Mouse (Mus musculus) gonadal fat pad, adult 2 months (tissue): ENCODE data around the gene Cidec. TPM values are rescaled to one million over a fixed set of nuclear protein-coding genes. Genes with fewer than 3 reads are reported as not detected.
A peak's percentile ranks its signal among the peaks of the same experiment; 100 is the strongest.

Experiments
- DNase-seq: peaks from one replicate; pipeline ENCODE4 v3.0.0-alpha.2; 2012; ENCODE audit warnings: low read depth
- polyA plus RNA-seq: library from polyadenylated mRNA; depleted of rRNA; stranded (reverse); fragments of >200 nt; gene quantifications from 2 replicates; pipeline ENCODE4 v1.2.3, GENCODE M21; 2012

Cidec gene
- polyA plus RNA-seq, 1 experiment = 2,693 TPM

DNA sequence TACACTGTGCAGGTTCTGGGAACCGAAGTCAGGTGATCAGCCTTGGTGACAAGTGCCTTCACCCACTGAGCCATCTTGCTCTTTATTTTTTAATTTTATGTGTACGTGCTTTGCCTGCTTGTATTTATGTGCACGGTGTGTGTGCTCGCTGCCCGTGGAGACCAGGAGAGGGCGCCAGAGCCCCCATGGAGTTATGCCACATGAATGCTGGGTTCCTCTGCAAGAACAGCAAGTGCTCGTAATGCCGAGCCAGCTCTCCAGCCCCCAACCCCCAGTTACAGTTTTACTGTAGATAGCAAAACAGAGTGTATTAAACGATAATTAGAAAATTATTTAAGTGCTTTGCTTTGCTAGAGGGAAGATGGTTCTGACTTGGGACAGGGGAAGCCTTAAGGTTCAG is 28.9 kb downstream of the Cidec start:
- DNase-seq = no peak

GRCm38 (mm10) chr6:113405483-113405882 is 30.1 kb downstream of the Cidec start:
- no peak for DNase-seq

DNA sequence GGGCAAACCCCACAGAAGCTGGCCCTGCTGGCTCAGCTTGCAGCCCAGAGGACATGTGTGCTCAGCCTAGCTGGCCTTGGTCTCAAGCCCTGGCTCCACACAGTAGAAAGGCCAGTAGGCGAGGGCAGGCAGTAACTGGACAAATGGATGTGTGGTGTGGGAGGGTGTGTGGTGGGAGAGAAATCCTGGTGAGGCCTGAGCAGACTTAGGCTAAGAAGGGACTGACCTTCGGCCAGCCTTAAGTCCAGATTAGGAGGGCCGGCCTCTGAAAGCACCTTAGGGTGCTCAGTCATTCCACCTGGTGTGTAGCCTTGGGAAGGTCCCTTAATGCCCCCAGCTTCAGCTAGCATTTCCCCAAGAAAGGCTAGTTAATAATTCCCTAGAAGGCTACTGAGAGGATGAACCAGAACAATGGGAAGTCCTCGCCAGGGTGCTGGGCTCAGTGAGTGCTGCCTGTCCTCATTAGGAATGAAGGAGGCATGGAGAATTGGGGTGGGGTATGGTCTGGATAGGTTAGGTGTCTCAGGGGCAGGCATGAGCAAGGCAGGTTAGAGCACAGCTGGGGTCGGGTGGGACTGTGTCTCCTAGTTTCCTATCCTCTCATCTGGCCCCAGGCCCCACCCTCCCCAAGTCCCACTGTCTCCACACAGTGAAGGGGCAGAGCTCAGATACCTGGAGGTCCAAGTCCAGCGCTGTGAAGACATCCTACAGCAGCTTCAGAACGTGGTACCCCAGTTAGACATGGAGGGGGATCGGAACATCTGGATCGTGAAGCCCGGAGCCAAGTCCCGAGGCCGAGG is 30.7 kb downstream of the Cidec start:
- no peak for DNase-seq

GRCm38 (mm10) chr6:113402094-113402493 is 33.5 kb downstream of the Cidec start:
- DNase-seq = no peak

DNA sequence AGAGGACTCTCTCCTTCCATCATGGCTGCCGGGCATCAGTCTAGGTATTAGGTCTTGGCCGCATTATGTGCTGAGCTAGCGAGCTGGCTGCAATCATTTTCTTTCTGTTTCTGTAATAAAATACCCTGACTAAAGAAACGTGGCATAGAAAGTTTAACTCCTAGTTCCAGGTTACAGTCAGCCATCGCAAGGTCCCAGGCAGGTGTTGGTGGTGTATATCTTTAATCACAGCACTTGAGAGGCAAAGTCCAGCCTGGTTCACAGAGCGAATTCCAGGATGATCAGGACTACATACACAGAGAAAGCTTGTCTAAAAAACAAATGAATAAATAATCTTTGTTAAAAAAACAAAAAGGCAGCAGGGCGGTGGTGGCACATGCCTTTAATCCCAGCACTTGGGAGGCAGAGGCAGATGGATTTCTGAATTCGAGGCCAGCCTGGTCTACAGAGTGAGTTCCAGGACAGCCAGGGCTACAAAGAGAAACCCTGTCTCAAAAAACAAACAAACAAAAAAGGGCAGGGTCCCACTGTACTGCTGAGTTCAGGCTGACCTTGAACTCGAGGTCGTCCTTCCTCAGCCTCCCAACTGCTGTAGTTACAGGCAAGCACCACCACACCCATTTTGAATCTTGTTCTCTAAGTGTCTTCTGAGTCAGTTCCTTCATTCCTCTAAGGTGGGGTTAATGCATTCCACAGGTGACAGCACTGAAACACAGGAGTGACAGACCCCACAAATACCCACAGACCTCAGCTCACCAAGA is 39.1 kb downstream of the Cidec start:
- DNase-seq = no peak

- no peak for DNase-seq
Observed at GRCm38 (mm10) chr6:113395501-113395900, 40.1 kb downstream of the Cidec start.

DNA sequence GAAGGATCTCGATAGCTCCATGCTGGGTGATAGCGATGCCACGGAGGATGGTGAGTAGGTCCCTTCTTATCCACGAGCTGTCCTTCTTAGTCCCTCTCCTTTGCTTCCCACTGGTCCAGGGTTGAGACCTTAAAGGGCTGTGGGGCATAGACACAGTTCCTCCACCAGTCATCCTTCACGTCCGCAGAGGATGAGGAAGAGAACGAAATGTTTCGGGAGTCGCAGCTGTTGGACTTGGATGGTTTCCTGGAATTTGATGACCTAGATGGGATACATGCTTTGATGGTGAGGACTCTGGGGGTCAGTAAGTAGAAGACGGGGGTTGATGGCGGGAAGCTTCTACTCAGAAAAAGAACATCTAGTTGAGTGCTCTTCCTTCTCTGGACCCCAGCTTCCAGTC is 40.7 kb downstream of the Cidec start:
- DNase-seq = no peak

DNA sequence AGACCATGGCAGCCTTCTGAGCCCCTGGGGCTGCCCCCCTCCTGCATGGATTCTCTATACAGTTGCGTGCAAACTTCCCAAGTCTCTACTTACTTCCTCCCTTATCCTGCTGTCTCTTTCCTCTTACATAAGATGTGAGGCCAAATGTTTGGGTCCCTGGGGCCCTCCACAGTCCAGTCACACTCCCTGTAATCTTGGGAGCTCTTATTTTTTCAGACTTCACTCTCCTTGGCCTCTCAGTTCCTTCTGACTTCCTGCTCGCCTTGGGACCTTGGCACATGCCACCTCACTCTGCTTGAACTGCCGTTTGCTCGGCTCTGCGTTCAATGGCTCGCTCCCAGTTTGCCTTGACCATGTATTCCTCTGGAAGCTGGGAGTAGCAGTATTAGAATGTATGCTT is 41.6 kb downstream of the Cidec start:
- DNase-seq = no peak

GRCm38 (mm10) chr6:113392387-113393071 is 43.0 kb downstream of the Cidec start:
- DNase-seq = no peak

DNA sequence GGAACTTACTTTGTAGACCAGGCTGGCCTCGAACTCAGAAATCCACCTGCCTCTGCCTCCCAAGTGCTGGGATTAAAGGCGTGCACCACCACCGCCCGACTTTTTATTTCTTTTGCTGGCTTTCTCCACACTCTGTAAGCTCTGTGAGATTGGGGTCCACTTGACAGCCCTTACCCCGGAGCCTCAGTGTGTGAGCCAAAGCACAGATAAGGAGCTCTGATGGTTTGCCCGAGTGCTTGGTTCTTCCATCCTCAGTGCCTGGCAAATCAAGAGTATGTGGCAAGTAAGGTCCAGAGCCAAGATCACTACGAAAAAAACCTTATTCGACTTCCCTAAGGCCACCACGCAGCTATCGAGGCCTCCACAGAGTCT is 43.6 kb downstream of the Cidec start:
- no peak for DNase-seq

DNA sequence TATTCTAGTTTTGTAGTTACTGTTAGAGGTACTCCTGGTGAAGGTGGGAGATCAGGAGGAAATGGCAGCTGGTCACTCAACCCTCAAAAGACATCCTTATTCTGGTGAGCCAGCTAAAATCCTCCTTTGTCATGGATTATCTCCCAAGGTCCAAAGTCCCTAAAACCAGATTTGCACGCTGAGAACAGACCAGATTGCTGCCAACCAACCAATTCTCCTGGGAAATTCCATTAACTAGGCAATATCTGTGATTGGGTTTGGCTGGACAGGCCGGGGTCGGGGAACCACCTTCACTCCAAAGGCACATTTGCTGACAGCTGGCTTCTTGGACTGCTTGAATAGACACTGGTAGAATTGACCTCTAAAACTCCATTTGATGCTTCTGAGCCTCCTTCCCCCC is 44.8 kb downstream of the Cidec start:
- DNase-seq = no peak

DNA sequence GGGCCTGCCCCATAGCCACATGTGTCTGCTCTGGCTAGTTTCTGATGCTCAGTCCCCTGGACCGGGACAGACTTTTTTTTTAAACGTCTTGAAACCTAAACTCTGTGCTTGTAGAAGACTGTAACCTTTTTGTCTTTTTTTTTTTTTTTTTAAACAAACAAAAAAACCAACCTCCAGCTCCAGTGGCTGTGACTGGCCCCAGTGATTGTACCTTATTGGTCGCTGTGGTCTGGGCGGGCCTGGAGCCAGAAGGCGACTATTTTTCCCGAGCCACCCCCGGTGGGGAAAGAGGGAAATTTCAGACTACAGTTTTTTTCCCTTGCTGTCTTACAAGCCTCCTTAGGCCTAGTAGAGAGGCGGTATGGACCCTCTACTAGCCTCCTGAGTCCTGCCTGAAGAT is 46.6 kb downstream of the Cidec start, which contains the start of gene Ttll3:
Ttll3 (plus strand) TSS at position 301 of the 400 bp plus-strand sequence.
- DNase-seq = no peak

DNA sequence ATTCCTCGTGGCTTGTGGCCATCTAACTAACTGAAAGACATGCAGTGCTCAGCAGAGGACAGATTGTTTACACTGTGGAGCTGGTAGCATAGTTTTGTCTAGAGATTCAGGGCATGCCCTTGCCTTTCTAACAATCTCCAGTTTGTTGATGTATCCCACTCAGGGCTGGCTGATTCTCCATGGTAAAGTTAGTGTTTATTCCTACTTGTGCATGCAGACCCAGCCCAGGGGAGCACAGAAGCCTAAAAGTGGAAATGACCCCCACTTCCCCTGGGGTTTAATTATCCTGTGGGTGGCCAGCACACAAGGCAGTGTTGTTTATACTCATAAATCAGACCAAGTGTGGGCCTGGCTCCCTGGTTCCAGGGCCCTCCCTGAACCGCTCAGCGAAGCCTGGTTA is 49.5 kb downstream of the Cidec start:
- DNase-seq = no peak

GRCm38 (mm10) chr6:113385160-113385714 is 50.3 kb downstream of the Cidec start:
- DNase-seq = no peak

GRCm38 (mm10) chr6:113384351-113384927 is 51.1 kb downstream of the Cidec start:
- DNase-seq = no peak

GRCm38 (mm10) chr6:113380480-113380879 is 55.1 kb downstream of the Cidec start:
- no peak for DNase-seq

DNA sequence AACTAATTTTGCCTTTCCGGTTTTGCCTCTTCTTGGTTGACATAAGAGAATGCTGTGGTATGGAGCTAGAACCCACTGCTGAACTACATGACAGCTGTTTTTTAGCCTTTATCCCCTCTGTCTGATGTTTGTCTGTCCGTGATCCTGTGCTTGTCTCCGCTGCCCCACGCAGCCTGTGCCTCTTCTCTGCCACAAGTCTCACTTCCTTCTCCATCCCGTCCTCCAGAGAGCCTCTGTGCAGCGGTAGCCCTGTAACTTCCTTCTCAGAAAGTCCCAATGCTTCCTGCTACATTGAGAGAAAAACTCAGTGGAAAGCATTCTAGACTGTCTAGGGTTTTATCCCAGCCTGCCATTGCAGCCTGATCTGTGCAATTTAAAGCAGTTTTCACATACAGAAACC is 56.3 kb downstream of the Cidec start:
- no peak for DNase-seq

DNA sequence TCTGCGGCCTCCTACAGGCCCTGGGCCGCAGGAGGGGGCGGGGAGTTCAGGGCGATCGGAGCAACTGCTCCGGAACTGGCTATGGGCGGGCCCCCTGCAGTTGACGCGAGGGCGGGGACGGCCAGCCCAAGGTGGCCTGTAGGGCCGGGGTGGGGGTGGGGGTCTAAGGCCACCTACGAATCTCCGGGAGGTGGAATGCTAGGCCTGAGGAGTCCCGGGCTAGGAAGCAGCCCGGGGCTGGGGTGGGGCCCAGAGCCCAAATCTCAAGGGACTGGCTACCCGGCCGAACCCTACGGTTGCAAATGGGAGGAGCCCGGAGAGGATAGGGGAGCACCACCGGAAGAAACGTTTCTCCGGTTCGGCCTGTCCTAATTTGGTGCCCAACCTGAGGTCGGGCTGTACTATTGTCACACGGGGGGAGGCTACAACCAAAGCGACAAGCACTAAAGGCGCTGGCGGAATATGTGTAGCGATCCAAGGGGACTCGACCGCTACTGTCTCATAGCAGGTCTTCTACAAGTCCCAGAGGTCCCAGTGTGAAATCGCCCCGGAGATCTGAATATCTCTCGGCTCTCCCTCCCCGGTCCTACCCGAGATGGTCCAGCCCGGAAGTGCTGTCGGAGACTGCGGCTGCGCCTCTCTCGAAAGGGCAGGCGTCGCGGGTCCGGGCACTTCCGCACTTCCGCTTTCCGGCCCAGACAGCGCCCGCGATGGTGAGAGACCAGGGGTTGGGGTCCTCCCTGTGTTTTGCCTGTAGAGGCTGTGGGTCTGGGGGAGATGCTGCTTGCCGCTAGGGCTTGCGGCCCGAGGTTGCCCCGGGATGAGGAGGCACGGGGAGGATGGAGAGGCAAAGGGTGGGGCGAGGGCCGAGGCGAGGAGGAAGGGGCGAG is 57.8 kb downstream of the Cidec start, which contains the start of the genes Tada3 and Arpc4:
Tada3 (minus strand) TSS at position 388 of the 890 bp plus-strand sequence.
Arpc4 (plus strand) TSS at position 620 of the 890 bp plus-strand sequence.
- DNase-seq = peak; percentile 78

GRCm38 (mm10) chr6:113377172-113377495 is 58.4 kb downstream of the Cidec start:
- no peak for DNase-seq
